Mouse (Mus musculus) ovary, adult 18-20 months (tissue): ENCODE results near the gene Ccdc137.

Source experiments
- DNase-seq: peaks from one replicate; pipeline ENCODE4 v3.0.0; 2022; ENCODE audit warnings: low spot score, mixed read lengths

The Ccdc137 gene

GRCm38 (mm10) chr11:120499894-120500293 lies 42.0 kb downstream of the Ccdc137 start:
- DNase-seq, result no peak

GRCm38 (mm10) chr11:120500357-120500756 lies 42.4 kb downstream of the Ccdc137 start:
- DNase-seq, result no peak

- no peak for DNase-seq
Observed at GRCm38 (mm10) chr11:120501018-120501417, 43.1 kb downstream of the Ccdc137 start.

- DNase-seq, result no peak
Observed at GRCm38 (mm10) chr11:120501701-120502100, 43.8 kb downstream of the Ccdc137 start.

GRCm38 (mm10) chr11:120505661-120506060 lies 47.7 kb downstream of the Ccdc137 start:
- DNase-seq, result no peak

GRCm38 (mm10) chr11:120506899-120507298 lies 49.0 kb downstream of the Ccdc137 start:
- no peak for DNase-seq

GRCm38 (mm10) chr11:120507611-120508289 lies 49.8 kb downstream of the Ccdc137 start:
- no peak for DNase-seq

- DNase-seq, result no peak
Observed at GRCm38 (mm10) chr11:120508290-120508870, 50.5 kb downstream of the Ccdc137 start.

- no peak for DNase-seq
Observed at GRCm38 (mm10) chr11:120509940-120510339, 52.0 kb downstream of the Ccdc137 start.

- DNase-seq, result no peak
Observed at GRCm38 (mm10) chr11:120510375-120511030, 52.6 kb downstream of the Ccdc137 start.

GRCm38 (mm10) chr11:120512790-120513453 lies 55.0 kb downstream of the Ccdc137 start:
- no peak for DNase-seq
